Mouse (Mus musculus) frontal cortex, adult (tissue): ENCODE results near the gene Arhgef7.

Source experiments
- ATAC-seq: cut with Nextera tagmentation; 2 replicates; pipeline ENCODE4 v1.9.2; 2017; ENCODE audit warnings: mild to moderate bottlenecking, moderate library complexity, mixed read lengths; ENCODE audit not compliant: low TSS enrichment

Gene Arhgef7

GRCm38 (mm10) chr8:11727651-11728481, at the start of gene Arhgef7:
TSS of gene Arhgef7 (plus strand) at chr8:11727721.
- peak; percentile 76 for ATAC-seq

- ATAC-seq = no peak
Measured at GRCm38 (mm10) chr8:11684558-11684957, 43.0 kb upstream of the Arhgef7 start.

GRCm38 (mm10) chr8:11687251-11687650, 40.3 kb upstream of the Arhgef7 start:
- ATAC-seq = 0 out of 2 replicates have a peak, but pooled peaks have one; percentile 41

- ATAC-seq = no peak
Measured at GRCm38 (mm10) chr8:11689945-11690344, 37.6 kb upstream of the Arhgef7 start.

- peak; percentile 83 for ATAC-seq
Measured at GRCm38 (mm10) chr8:11691284-11691683, 36.2 kb upstream of the Arhgef7 start.

GRCm38 (mm10) chr8:11691761-11692160, 35.8 kb upstream of the Arhgef7 start:
- no peak for ATAC-seq

- ATAC-seq = no peak
Measured at GRCm38 (mm10) chr8:11692455-11692854, 35.1 kb upstream of the Arhgef7 start.

- ATAC-seq = no peak
Measured at GRCm38 (mm10) chr8:11693972-11694371, 33.5 kb upstream of the Arhgef7 start.

GRCm38 (mm10) chr8:11696176-11696575, 31.3 kb upstream of the Arhgef7 start:
- ATAC-seq = no peak

- no peak for ATAC-seq
Measured at GRCm38 (mm10) chr8:11697467-11697866, 30.1 kb upstream of the Arhgef7 start.

GRCm38 (mm10) chr8:11699442-11700001, 28.0 kb upstream of the Arhgef7 start:
- ATAC-seq = no peak

- ATAC-seq = peak; percentile 97
Measured at GRCm38 (mm10) chr8:11700060-11701032, 27.2 kb upstream of the Arhgef7 start.

GRCm38 (mm10) chr8:11701033-11701362, 26.5 kb upstream of the Arhgef7 start, which contains the start of gene 1700016D06Rik:
TSS of gene 1700016D06Rik (minus strand) at chr8:11701063.
- no peak for ATAC-seq

- no peak for ATAC-seq
Measured at GRCm38 (mm10) chr8:11701428-11701827, 26.1 kb upstream of the Arhgef7 start.

- ATAC-seq = no peak
Measured at GRCm38 (mm10) chr8:11703789-11704188, 23.7 kb upstream of the Arhgef7 start.

GRCm38 (mm10) chr8:11704716-11705420, 22.7 kb upstream of the Arhgef7 start:
- ATAC-seq = no peak

- peak; percentile 94 for ATAC-seq
Measured at GRCm38 (mm10) chr8:11705818-11706217, 21.7 kb upstream of the Arhgef7 start.

GRCm38 (mm10) chr8:11707701-11708100, 19.8 kb upstream of the Arhgef7 start:
- ATAC-seq = no peak

GRCm38 (mm10) chr8:11708815-11709214, 18.7 kb upstream of the Arhgef7 start:
- ATAC-seq = no peak

- no peak for ATAC-seq
Measured at GRCm38 (mm10) chr8:11709542-11709941, 18.0 kb upstream of the Arhgef7 start.

- ATAC-seq = no peak
Measured at GRCm38 (mm10) chr8:11710415-11710814, 17.1 kb upstream of the Arhgef7 start.
